Mouse (Mus musculus): ENCODE measurements around the gene Abraxas2. TPM values are rescaled to one million over a fixed set of nuclear protein-coding genes. Genes with fewer than 3 reads are reported as not detected.

Gene Abraxas2
- total RNA-seq (2021): 35.4 and 39.5 TPM in 2 replicates
- long read RNA-seq, transcript Abraxas2-201 (9 exons, 2,892 nt): major isoform, 29 of 39 reads
- long read RNA-seq, partial matches to known transcripts: 7 of 39 reads
- long read RNA-seq, other reads (novel, unspliced or antisense): 1 of 39 reads

GRCm38 (mm10) chr7:132859042-132859958 is at the start of gene Abraxas2:
Abraxas2 (plus strand) TSS chr7:132859225.
- peak; percentile 91 for DNase-seq

DNA sequence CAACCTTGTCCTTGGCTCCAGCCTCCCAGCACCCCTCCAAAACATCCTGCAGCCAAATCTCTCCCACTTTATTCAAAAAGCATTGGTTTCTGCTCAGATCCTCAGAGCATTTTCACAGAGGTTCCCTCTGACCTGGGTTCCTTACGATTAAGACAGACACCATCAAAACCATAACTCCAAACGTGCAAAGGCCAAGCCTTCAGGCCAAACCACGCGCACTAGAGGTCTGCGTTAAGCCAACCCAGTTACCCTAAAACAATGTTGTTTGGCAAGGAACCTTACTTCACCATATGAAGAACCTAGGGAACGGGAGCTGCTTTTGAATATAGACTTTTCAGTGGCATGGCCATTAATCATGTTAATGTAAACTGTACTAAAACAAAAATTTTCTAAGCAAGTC is 49.3 kb upstream of the Abraxas2 start:
- DNase-seq: no peak

DNA sequence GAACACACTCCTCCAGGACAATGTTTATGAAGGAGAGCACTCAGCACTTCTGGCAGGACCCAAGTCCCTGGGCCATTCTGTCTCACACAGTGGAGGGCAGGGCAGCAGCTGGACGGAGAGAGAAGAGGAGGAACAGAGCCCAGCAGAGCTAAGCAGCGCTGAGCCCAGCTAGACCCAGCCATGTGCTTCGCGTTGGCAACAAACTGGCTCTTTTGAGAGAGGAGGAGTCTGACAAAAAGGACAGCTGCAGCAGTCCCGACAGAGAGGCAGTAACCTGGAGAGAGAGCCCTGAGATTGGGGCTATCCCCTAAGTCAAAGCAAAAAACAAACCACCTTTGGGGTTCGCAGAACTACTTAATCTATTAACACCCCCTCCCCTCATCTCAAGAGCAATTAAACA is 48.7 kb upstream of the Abraxas2 start:
- DNase-seq: no peak

DNA sequence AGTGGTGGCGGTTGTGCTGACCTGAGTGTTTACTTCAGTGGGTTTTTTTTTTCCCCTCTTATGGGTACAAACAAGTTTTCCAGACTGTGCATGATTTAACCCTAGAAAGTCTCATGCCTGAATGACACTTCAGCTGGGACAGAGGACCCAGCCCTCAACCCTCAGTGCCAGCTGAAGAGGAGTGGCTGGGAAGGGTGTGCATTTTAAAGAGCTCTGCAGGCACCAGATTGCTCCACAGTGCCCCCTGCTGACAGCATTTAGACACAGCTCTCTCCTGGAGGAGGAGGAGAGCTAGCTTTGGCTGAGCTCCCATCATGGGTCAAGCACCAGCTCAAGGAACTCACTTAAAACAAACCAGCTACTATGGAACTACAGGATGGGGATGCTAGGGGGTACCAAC is 48.1 kb upstream of the Abraxas2 start:
- peak; percentile 94 for DNase-seq

DNA sequence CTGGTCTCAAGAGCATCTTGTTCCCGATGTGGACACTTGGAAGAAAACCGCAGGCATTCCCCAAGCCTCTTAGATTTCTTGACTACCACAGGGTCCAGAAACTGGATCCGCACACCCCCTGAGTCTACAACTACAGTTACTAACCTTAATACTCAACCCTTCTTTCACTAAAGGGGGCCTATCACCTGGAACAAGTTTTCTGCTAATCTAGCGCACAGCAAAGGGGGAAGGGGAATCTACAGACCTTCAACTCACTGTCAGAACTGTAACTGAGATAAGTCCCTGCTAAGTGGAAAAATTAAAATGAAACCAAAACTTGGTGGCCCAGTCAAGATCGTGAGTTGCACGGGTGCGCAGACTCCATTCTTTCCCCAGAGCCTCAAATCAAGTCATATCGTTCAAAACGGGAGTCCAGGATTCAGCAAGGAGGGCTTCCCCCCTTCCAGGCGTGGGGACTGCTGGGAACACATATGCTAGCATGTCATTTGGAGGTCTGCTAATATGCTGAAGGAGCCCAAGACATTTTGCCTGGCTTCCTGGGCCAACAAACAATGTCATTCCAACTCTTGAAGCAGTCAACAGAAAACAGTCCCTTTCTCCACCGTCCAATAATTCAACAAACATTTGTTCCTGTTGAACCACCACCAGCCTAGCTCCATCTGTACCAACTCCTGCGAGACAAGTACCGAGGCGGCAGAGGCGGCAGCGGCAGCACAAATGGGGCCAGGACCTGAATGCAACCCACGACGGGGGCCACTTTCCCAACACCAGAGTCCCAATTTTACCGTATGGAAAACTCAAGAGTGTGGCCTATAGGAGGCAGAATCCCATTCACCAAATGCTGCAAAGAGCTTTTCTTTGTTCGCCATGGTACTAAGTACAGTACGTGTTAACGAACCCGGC is 47.1 kb upstream of the Abraxas2 start:
- DNase-seq: no peak

- peak; percentile 68 for DNase-seq
Measured at GRCm38 (mm10) chr7:132812619-132813415, 46.2 kb upstream of the Abraxas2 start.

GRCm38 (mm10) chr7:132813416-132814088 is 45.5 kb upstream of the Abraxas2 start, which contains the start of gene Fam53b:
Fam53b (minus strand) TSS chr7:132813886.
- peak; percentile 81 for DNase-seq

- no peak for DNase-seq
Measured at GRCm38 (mm10) chr7:132814089-132814450, 45.0 kb upstream of the Abraxas2 start.

GRCm38 (mm10) chr7:132815081-132815480 is 43.9 kb upstream of the Abraxas2 start:
- no peak for DNase-seq

DNA sequence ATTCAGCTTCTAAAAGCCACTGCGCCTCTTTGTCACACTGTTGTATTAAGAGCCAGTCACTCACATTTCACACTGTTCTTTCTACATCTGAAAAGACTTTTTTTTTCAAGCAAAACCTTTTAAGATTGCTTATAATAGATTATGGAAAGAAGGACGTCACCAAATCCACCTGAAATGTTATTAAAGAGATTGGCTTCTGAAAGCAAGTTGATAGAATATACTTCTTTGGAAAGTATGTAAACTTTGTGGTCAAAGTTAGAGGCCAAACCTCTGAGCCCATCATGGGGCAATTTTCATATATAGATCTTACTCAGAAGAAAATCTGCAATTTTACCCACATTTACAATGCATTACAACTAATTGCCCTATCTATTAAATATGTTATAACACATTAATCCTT is 42.5 kb upstream of the Abraxas2 start:
- DNase-seq: no peak

GRCm38 (mm10) chr7:132817056-132817455 is 42.0 kb upstream of the Abraxas2 start:
- no peak for DNase-seq

DNA sequence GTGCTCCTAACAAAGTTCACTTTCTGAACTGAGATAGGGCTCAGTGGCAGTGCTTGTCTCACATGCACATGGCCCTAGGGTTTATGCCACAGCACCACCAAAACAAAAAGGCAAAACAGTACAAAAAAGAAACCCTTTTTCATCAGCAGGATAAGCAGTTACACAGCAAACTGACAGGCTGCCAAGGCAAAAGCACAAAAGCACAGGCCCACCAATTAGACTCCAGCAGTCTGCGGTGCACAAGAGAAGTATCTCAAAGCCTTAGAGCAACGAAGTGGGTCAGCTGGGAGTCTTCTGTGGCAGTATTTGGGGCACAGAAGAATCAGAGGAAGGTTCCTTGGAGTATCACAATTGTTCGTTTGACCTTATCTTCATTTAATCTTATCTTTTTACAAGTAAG is 38.3 kb upstream of the Abraxas2 start:
- no peak for DNase-seq

GRCm38 (mm10) chr7:132823832-132824231 is 35.2 kb upstream of the Abraxas2 start:
- DNase-seq: no peak

DNA sequence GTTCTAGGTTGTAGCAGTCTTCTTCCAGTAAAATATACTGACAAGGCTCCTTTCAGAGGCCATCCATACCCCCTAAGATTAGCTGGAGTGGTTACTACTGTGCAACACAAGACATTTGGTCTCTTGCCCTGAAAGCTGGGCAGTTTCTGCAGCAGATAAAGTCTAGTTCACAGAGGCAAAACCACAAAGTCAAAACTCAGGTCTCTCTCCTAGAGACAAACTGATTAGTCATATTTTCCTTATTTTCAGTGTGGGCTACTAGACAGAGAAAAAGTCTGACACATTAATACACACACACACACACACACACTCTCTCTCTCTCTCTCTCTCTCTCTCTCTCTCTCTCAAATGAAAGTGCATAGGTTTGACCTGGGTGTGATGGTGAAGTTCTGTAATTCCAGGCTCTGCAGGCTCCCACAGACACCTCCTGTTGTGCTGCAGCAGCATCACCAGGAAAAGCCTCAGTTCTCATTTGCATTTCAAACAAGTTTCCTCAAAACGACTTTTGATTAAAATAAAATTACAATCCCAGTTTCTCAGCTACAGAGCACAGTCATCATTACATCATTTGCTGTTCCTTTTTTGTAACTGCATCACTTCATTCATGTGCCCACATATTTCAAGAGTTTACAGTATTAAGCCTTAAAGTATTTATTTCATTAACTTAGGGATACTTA is 34.5 kb upstream of the Abraxas2 start:
- DNase-seq: no peak

- DNase-seq: no peak
Measured at GRCm38 (mm10) chr7:132830955-132831354, 28.1 kb upstream of the Abraxas2 start.

DNA sequence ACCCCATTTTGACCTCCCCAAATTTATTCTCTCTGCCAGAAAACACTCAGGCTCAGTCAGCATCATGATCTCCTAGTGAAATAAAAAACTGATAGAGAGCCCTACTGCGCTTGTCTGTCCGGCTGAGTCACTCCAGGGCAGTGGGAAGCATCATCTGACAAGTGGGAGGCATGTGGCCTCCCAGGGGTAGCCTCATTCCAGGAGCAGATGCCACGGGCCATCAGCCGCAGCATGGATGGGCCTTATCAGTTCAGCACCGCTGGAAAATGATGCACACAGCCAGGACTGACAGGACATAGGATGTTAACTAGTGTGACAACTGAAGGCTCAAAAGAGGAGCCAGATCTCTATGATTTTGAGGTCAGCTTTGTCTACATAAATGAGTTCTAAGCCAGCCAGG is 17.7 kb upstream of the Abraxas2 start:
- DNase-seq: no peak

GRCm38 (mm10) chr7:132842455-132842854 is 16.6 kb upstream of the Abraxas2 start:
- no peak for DNase-seq

DNA sequence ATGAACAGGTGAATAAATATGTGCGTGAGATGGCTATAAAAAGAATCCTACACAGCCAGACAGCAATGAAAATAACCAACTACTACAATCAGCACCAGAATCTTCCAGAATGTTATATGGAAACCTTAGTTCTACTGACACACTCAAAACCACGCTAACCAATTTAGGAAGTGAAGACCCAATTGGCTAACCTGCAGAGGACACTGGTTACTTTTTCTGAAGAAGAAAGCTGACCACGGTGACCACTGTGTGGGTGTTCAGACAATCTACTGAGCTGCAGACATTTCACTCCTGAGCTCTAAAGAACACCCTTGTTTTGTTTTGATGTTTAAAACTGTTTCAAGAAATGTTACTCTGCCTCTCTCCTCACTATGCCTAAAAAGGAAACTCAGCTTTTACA is 15.9 kb upstream of the Abraxas2 start:
- DNase-seq: no peak

DNA sequence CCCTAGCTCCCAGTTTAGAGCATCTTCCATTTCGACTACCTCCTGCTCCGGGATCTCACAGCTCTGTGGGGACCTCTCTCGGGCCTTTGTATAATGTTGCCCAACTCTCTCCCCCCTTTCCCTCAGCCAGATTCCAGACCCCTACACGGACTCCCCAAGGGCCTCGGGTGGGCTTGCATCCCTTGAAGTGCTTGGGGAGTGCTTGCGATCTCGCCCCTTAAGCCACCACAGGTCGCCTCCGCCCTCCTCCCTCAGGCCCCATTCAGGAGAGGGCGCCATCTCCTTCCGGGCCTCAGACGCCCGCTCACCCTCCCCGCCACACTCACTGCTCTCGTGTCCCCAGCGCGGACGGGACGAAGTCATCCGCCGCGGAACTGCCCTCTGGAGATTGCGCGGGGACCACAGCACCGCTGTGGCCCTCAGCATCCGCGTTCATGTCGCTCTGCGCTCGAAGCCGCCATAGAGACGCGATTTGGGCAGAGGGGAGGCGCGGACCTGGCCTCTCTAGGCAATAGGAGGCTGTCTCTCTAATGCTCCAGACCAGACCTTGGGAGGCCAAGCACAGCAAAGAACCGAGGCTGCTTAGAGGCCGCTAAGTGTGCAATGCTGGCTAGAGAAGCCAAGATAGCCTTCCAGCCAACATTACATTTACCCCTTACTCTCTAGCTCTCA is 6.7 kb upstream of the Abraxas2 start, which contains the start of gene Eef1akmt2:
Gene Eef1akmt2 (minus strand): TSS at position 501 of the 672 bp plus-strand sequence.
- peak; percentile 73 for DNase-seq

DNA sequence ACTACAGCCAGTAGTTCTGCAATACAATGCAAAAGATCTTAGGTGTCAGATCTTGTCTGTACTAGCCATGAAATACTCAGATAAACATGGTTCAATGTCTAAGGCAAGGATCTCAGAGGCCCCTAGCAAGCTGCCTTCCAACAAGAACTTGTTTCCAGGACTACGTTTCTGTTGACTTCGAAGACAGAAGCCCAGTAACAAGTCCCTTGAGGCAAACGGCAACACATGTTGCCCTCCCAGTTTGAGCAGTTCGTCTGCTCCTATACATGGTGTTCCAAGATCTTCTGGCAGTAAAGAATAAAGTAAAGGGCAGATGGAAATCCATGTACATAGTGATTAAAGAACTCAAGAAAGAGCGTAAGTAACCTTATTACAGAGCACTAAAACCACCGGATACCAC is 5.7 kb upstream of the Abraxas2 start:
- no peak for DNase-seq
